Comparison of ENCODE assay signal across 30 mouse cellular contexts in genomic region chr13:119743470-119743869, GRCm38 (mm10). TPM values are rescaled to one million over a fixed set of nuclear protein-coding genes. Genes with fewer than 3 reads are reported as not detected.
DNase-seq lines count a peak whose midpoint lies in the region; ATAC-seq and TF ChIP-seq lines count a peak whose summit lies in the region.
"Had no signal": no experiment of that assay in that cellular context is flagged by ENCODE, and none has a peak within 500 bp of the region (broad histone marks: within the 10 kb centered on the region; RNA-seq: fewer than 3 reads in every experiment).

No protein-coding gene starts in this region.

- peak; percentile 22 for DNase-seq in forebrain, embryonic 11.5 days (ENCODE audit: low spot score)
- peak; percentile 65 for DNase-seq in 416B (ENCODE audit: low read depth)
- peak; percentile 53 for DNase-seq in thymus, adult 2 months
- no peak for DNase-seq in kidney, adult 8-10 months
- no peak for DNase-seq in limb, embryonic 10.5 days (ENCODE audit: low spot score)
- DNase-seq: adrenal gland, postnatal 10 days; cerebellum, adult 18-20 months; cerebellum, postnatal 14 days; heart, postnatal 10 days; kidney, adult 9 months; kidney, postnatal 14 days; left cerebral cortex, postnatal 4 days; liver; lung, postnatal 4 days; right cerebral cortex, adult 18-20 months; right cerebral cortex, postnatal 4 days had no signal

- TF ChIP-seq CTCF in cortical plate, adult 2 months (IDR thresholded peaks at IDR 0.05; ENCODE audit: extremely low read depth, insufficient read depth, low read length) = no peak
- no peak for TF ChIP-seq CTCF in thymus, adult 2 months (IDR thresholded peaks at IDR 0.05; ENCODE audit: borderline replicate concordance, control insufficient read depth, extremely low read depth, insufficient read depth, low read length, poor library complexity)

- H3K4me1 ChIP-seq in forebrain, embryonic 11.5 days (replicated peaks; ENCODE audit: control insufficient read depth, insufficient read depth, low read length) = no peaks in the 10 kb centered on the region; the same call in 1 of the 2 replicates
- peaks cover 20% of the 10 kb centered on the region for H3K4me1 ChIP-seq in forebrain, embryonic 12.5 days
- H3K4me1 ChIP-seq in cortical plate, adult 2 months (ENCODE audit: control insufficient read depth, insufficient read depth, low read length) = peaks cover 13% of the 10 kb centered on the region
- H3K4me1 ChIP-seq in thymus, adult 2 months (replicated peaks; ENCODE audit: control insufficient read depth, insufficient read depth, low read length) = no peaks in the 10 kb centered on the region
- H3K4me1 ChIP-seq in limb, embryonic 10.5 days = peaks cover 14% of the 10 kb centered on the region
- H3K4me1 ChIP-seq in hindbrain, embryonic 13.5 days (replicated peaks) = peaks cover 15% of the 10 kb centered on the region
- H3K4me1 ChIP-seq: intestine, embryonic 15.5 days had no signal

- H3K36me3 ChIP-seq in forebrain, embryonic 11.5 days (ENCODE audit: control insufficient read depth, insufficient read depth, low read length) = no peaks in the 10 kb centered on the region
- no peaks in the 10 kb centered on the region for H3K36me3 ChIP-seq in forebrain, embryonic 12.5 days (replicated peaks)
- no peaks in the 10 kb centered on the region for H3K36me3 ChIP-seq in thymus, adult 2 months (ENCODE audit: control insufficient read depth, insufficient read depth, low read length)
- no peaks in the 10 kb centered on the region for H3K36me3 ChIP-seq in limb, embryonic 10.5 days
- H3K36me3 ChIP-seq in hindbrain, embryonic 13.5 days = no peaks in the 10 kb centered on the region
- H3K36me3 ChIP-seq: embryonic facial prominence, embryonic 15.5 days; heart, embryonic 12.5 days; hindbrain, embryonic 15.5 days; intestine, embryonic 15.5 days; liver, embryonic 15.5 days; lung, embryonic 15.5 days; midbrain, embryonic 10.5 days had no signal

- H3K4me3 ChIP-seq in forebrain, embryonic 11.5 days (ENCODE audit: low read depth, low read length) = no peak overlapping the region
- H3K4me3 ChIP-seq in forebrain, embryonic 12.5 days (replicated peaks) = no peak overlapping the region
- H3K4me3 ChIP-seq in cortical plate, adult 2 months (ENCODE audit: insufficient read depth, low read length) = no peak overlapping the region
- no peak overlapping the region for H3K4me3 ChIP-seq in thymus, adult 2 months (ENCODE audit: control insufficient read depth, insufficient read depth, low read length)
- H3K4me3 ChIP-seq in limb, embryonic 10.5 days = no peak overlapping the region
- H3K4me3 ChIP-seq in hindbrain, embryonic 13.5 days = no peak overlapping the region
- H3K4me3 ChIP-seq: embryonic facial prominence, embryonic 15.5 days; heart, embryonic 12.5 days; hindbrain, embryonic 15.5 days; intestine, embryonic 15.5 days; liver, embryonic 15.5 days; lung, embryonic 15.5 days; midbrain, embryonic 10.5 days; myocyte had no signal

- no peaks in the 10 kb centered on the region for H3K27me3 ChIP-seq in forebrain, embryonic 11.5 days (ENCODE audit: control insufficient read depth, insufficient read depth, low read length)
- H3K27me3 ChIP-seq in forebrain, embryonic 12.5 days = no peaks in the 10 kb centered on the region
- no peaks in the 10 kb centered on the region for H3K27me3 ChIP-seq in thymus, adult 2 months (ENCODE audit: control insufficient read depth, insufficient read depth, low read length)
- no peaks in the 10 kb centered on the region for H3K27me3 ChIP-seq in limb, embryonic 10.5 days (ENCODE audit: low read depth, poor library complexity, severe bottlenecking)
- 0 out of 2 replicates have a peak, but pooled peaks cover 4% of the 10 kb centered on the region for H3K27me3 ChIP-seq in hindbrain, embryonic 13.5 days
- H3K27me3 ChIP-seq: embryonic facial prominence, embryonic 15.5 days; heart, embryonic 12.5 days; hindbrain, embryonic 15.5 days; intestine, embryonic 15.5 days; liver, embryonic 15.5 days; lung, embryonic 15.5 days had no signal

- 53% methylated on average over 3 of the region's 3 CpGs for WGBS in forebrain, embryonic 11.5 days
- 69% methylated on average over 3 of the region's 3 CpGs for WGBS in forebrain, embryonic 12.5 days
- 83% methylated on average over 3 of the region's 3 CpGs for WGBS in thymus, adult 2 months
- 81% methylated on average over 3 of the region's 3 CpGs for WGBS in limb, embryonic 10.5 days
- WGBS in hindbrain, embryonic 13.5 days = 79% methylated on average over 3 of the region's 3 CpGs

- peaks cover 2% of the 10 kb centered on the region; the same call in 1 of the 2 replicates for H3K9me3 ChIP-seq in forebrain, embryonic 11.5 days (ENCODE audit: control insufficient read depth, low read length)
- no peaks in the 10 kb centered on the region for H3K9me3 ChIP-seq in forebrain, embryonic 12.5 days
- H3K9me3 ChIP-seq in limb, embryonic 10.5 days (replicated peaks) = no peaks in the 10 kb centered on the region
- H3K9me3 ChIP-seq in hindbrain, embryonic 13.5 days = no peaks in the 10 kb centered on the region
- H3K9me3 ChIP-seq: embryonic facial prominence, embryonic 15.5 days; heart, embryonic 12.5 days; hindbrain, embryonic 15.5 days; intestine, embryonic 15.5 days; liver, embryonic 15.5 days; lung, embryonic 15.5 days; midbrain, embryonic 10.5 days had no signal

- H3K4me2 ChIP-seq in forebrain, embryonic 11.5 days (ENCODE audit: low read depth, low read length, severe bottlenecking) = no peak overlapping the region
- no peak overlapping the region for H3K4me2 ChIP-seq in forebrain, embryonic 12.5 days
- no peak overlapping the region for H3K4me2 ChIP-seq in hindbrain, embryonic 13.5 days
- H3K4me2 ChIP-seq: embryonic facial prominence, embryonic 15.5 days; heart, embryonic 12.5 days; hindbrain, embryonic 15.5 days; intestine, embryonic 15.5 days; liver, embryonic 15.5 days; lung, embryonic 15.5 days had no signal

- no peak for ATAC-seq in forebrain, embryonic 11.5 days (replicated peaks; ENCODE audit: low FRiP score)
- ATAC-seq in forebrain, embryonic 12.5 days (ENCODE audit: low FRiP score) = no peak
- ATAC-seq in hindbrain, embryonic 13.5 days (ENCODE audit: low FRiP score) = no peak
- ATAC-seq: activated CD4-positive, CD25-positive, alpha-beta regulatory T cell, adult 4 months; CD4-positive, CD25-positive, alpha-beta regulatory T cell, adult 4 months; intestine, embryonic 15.5 days; midbrain, embryonic 16.5 days had no signal

- no peak overlapping the region for H3K9ac ChIP-seq in forebrain, embryonic 11.5 days (ENCODE audit: low read length)
- H3K9ac ChIP-seq in forebrain, embryonic 12.5 days = no peak overlapping the region
- H3K9ac ChIP-seq in hindbrain, embryonic 13.5 days = no peak overlapping the region
- H3K9ac ChIP-seq: embryonic facial prominence, embryonic 15.5 days; heart, embryonic 12.5 days; hindbrain, embryonic 15.5 days; intestine, embryonic 15.5 days; liver, embryonic 15.5 days; lung, embryonic 15.5 days had no signal

- TF ChIP-seq POLR2A in cortical plate, adult 2 months (IDR thresholded peaks at IDR 0.05; ENCODE audit: extremely low read depth, insufficient read depth, low read length) = no peak
- no peak for TF ChIP-seq POLR2A in thymus, adult 2 months (IDR thresholded peaks at IDR 0.05; ENCODE audit: control insufficient read depth, extremely low read depth, insufficient read depth, low read length, poor library complexity)

- no peak overlapping the region for H3K27ac ChIP-seq in forebrain, embryonic 11.5 days (ENCODE audit: low read depth, low read length)
- H3K27ac ChIP-seq in forebrain, embryonic 12.5 days = no peak overlapping the region
- peak overlapping the region; percentile 75 for H3K27ac ChIP-seq in cortical plate, adult 2 months (ENCODE audit: insufficient read depth, low read length)
- no peak overlapping the region for H3K27ac ChIP-seq in thymus, adult 2 months (ENCODE audit: control insufficient read depth, insufficient read depth, low read length)
- H3K27ac ChIP-seq in limb, embryonic 10.5 days = no peak overlapping the region
- no peak overlapping the region for H3K27ac ChIP-seq in hindbrain, embryonic 13.5 days
- H3K27ac ChIP-seq: embryonic facial prominence, embryonic 15.5 days; hindbrain, embryonic 15.5 days; intestine, embryonic 15.5 days; liver, embryonic 15.5 days; lung, embryonic 15.5 days; midbrain, embryonic 10.5 days had no signal

RNA-seq across cellular contexts. Expression of gene Nim1k, which starts 12.2 kb away (rescaled TPM):
- polyA plus RNA-seq in forebrain, embryonic 11.5 days (2014; fragmentation: Nextera tagmentation; extraction: Ambion mirVana) = 4.9 and 5.8 TPM in 2 replicates
- 4.1 and 4.8 TPM in 2 replicates for polyA plus RNA-seq in forebrain, embryonic 12.5 days (2016; fragmentation: Nextera tagmentation; extraction: Ambion mirVana)
- 7.0 and 7.4 TPM in 2 replicates for polyA plus RNA-seq in cortical plate, adult 2 months (2012; rRNA removed)
- polyA plus RNA-seq in thymus, adult 2 months (2012; rRNA removed) = 5.5 and 5.8 TPM in 2 replicates
- 1.6 and 1.7 TPM in 2 replicates for polyA plus RNA-seq in limb, embryonic 10.5 days (2016; fragmentation: Nextera tagmentation; extraction: Ambion mirVana)
- polyA plus RNA-seq in hindbrain, embryonic 13.5 days (2015; fragmentation: Nextera tagmentation; extraction: Ambion mirVana) = 3.0 and 3.7 TPM in 2 replicates

RNA-seq across cellular contexts. Expression of gene Zfp131, which starts 47.2 kb away (rescaled TPM):
- 49.2 and 50.7 TPM in 2 replicates for polyA plus RNA-seq in forebrain, embryonic 11.5 days (2014; fragmentation: Nextera tagmentation; extraction: Ambion mirVana)
- polyA plus RNA-seq in forebrain, embryonic 12.5 days (2016; fragmentation: Nextera tagmentation; extraction: Ambion mirVana) = 56.5 and 57.7 TPM in 2 replicates
- polyA plus RNA-seq in cortical plate, adult 2 months (2012; rRNA removed) = 25.4 and 26.0 TPM in 2 replicates
- polyA plus RNA-seq in thymus, adult 2 months (2012; rRNA removed) = 17.7 and 25.9 TPM in 2 replicates
- 41.6 and 45.1 TPM in 2 replicates for polyA plus RNA-seq in limb, embryonic 10.5 days (2016; fragmentation: Nextera tagmentation; extraction: Ambion mirVana)
- polyA plus RNA-seq in hindbrain, embryonic 13.5 days (2015; fragmentation: Nextera tagmentation; extraction: Ambion mirVana) = 38.2 and 39.9 TPM in 2 replicates

RNA-seq across cellular contexts. Expression of gene Hmgcs1, which starts 53.3 kb away (rescaled TPM):
- polyA plus RNA-seq in forebrain, embryonic 11.5 days (2014; fragmentation: Nextera tagmentation; extraction: Ambion mirVana) = 389 and 403 TPM in 2 replicates
- polyA plus RNA-seq in forebrain, embryonic 12.5 days (2016; fragmentation: Nextera tagmentation; extraction: Ambion mirVana) = 399 and 410 TPM in 2 replicates
- polyA plus RNA-seq in cortical plate, adult 2 months (2012; rRNA removed) = 186 and 222 TPM in 2 replicates
- 13.3 and 13.9 TPM in 2 replicates for polyA plus RNA-seq in thymus, adult 2 months (2012; rRNA removed)
- 195 and 225 TPM in 2 replicates for polyA plus RNA-seq in limb, embryonic 10.5 days (2016; fragmentation: Nextera tagmentation; extraction: Ambion mirVana)
- 423 and 434 TPM in 2 replicates for polyA plus RNA-seq in hindbrain, embryonic 13.5 days (2015; fragmentation: Nextera tagmentation; extraction: Ambion mirVana)

Comparison
In these comparisons a context has a peak if more than half of its experiments do, and no peak if none do; other contexts are left out.
1. DNase-seq: peak in forebrain, embryonic 11.5 days (single experiment), 416B (single experiment) and thymus, adult 2 months (single experiment); none in kidney, adult 8-10 months (0 of 2) and limb, embryonic 10.5 days (single experiment).
2. RNA of gene Hmgcs1, which starts 53.3 kb away (polyA plus RNA-seq): 423 to 434 TPM in hindbrain, embryonic 13.5 days, 399 to 410 TPM in forebrain, embryonic 12.5 days, 389 to 403 TPM in forebrain, embryonic 11.5 days, 195 to 225 TPM in limb, embryonic 10.5 days and 186 to 222 TPM in cortical plate, adult 2 months; 13.3 to 13.9 TPM in thymus, adult 2 months; every median in the first group is over 10 times any median in the second.